Mouse (Mus musculus): Measurements from ENCODE around the gene Tm4sf5.

DNA sequence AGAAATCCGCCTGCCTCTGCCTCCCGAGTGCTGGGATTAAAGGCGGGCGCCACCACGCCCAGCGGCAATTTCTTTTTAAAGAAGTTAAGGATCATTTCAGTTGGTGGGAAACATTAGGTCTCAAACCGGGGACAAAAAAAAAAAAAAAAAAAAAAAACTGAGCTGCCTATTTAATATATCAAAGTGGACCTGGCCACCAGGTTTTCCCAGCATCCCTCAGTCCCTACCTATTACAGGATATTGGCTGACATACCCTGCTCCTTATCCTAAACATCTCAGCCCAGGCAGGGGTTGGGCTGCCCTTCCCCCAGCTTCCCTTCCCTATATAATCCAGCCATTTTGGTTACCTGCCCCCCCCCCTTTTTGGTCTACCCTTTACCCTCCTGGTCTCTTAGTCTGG is 6.8 kb downstream of the Tm4sf5 start:
- no peak for TF ChIP-seq CTCF (IDR thresholded peaks at IDR 0.05; ENCODE audit: insufficient read depth, low read length)
- no peak for TF ChIP-seq POLR2A (IDR thresholded peaks at IDR 0.05; ENCODE audit: borderline replicate concordance, extremely low read depth, low read depth, low read length)
